Mouse (Mus musculus) cerebellum, adult 8-10 months (tissue): ENCODE data around the gene Daam1.

Experiments
- DNase-seq: peaks from one replicate; pipeline ENCODE4 v3.0.0; 2022

The Daam1 gene

DNA sequence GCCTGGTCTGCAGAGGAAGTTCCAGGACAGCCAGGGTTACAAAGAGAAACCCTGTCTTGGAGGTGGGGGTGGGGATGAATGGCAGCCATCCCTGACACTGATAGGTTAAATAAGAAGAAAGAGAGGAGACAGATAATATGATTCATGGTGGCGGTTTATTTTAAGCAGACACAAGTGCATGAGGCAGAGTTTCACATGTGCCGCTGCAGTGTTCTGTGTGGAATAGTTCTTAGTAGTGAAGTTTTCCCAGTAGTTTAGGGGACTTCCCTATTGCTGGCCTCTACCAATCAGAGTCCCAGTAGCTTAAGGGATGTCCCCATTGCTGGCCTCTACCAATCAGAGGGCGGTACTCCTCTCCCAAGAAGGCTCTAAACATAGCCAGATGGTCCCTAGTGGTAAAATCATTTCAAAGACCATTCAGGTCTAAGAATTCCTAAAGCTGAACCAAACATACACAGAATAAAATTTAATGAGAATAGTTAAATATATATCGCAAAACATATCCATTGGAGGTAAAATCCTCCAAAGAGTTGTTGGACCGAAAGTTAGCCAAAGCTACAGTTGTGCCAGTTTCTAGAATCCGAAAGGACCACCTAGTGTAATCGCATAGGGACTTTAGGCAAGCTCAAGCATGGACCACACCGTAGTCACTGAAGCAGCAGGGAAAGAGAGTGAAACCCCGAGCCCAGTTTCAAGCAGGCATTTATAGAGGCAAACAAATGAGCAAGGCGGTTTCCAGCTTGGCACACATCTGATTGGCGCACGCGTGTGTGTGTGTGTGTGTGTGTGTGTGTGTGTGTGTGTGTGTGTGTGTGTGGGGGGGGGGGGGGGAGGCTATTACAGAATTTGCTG lies 178.4 kb downstream of the Daam1 start:
- no peak for DNase-seq

GRCm38 (mm10) chr12:72011404-72011803 lies 180.5 kb downstream of the Daam1 start:
- DNase-seq, result no peak

- DNase-seq, result no peak
Observed at GRCm38 (mm10) chr12:72012126-72012525, 181.2 kb downstream of the Daam1 start.

DNA sequence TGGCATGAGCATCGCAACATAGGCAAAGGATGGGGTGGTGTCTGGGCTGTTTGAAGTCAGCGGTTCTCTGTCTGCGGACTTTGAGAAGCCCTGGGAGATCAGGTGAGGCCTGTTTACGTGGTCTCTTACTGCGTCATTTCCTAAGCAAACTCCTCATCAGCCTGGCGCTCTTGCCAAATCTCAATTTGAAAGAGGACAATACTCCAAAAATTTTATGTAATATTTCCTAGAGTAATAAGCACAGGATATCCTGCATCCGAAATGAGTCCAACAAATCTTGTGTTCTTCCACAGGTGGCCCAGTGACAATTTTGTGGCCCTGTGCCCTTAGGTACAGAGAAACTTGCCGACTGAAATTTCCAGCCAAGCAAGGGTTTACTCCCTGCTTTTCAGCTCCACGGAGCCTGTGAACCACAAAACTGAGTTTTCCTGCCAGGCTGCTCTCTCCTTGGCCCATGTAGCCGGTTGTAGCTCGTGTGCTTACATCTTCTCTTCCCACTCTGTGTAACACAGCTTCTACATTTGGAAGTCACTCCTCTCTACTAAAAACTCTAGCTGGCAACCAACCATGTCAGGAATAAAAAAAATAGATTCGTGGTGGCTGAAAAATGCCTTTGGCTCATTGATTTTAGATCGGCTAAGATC lies 183.0 kb downstream of the Daam1 start:
- DNase-seq, result no peak

- no peak for DNase-seq
Observed at GRCm38 (mm10) chr12:72014355-72014776, 183.5 kb downstream of the Daam1 start.

- no peak for DNase-seq
Observed at GRCm38 (mm10) chr12:72015296-72015695, 184.4 kb downstream of the Daam1 start.

GRCm38 (mm10) chr12:72020285-72020684 lies 189.4 kb downstream of the Daam1 start:
- no peak for DNase-seq

GRCm38 (mm10) chr12:72021543-72021942 lies 190.7 kb downstream of the Daam1 start:
- DNase-seq, result no peak

GRCm38 (mm10) chr12:72022790-72023189 lies 191.9 kb downstream of the Daam1 start:
- no peak for DNase-seq

GRCm38 (mm10) chr12:72023572-72023971 lies 192.7 kb downstream of the Daam1 start:
- no peak for DNase-seq

DNA sequence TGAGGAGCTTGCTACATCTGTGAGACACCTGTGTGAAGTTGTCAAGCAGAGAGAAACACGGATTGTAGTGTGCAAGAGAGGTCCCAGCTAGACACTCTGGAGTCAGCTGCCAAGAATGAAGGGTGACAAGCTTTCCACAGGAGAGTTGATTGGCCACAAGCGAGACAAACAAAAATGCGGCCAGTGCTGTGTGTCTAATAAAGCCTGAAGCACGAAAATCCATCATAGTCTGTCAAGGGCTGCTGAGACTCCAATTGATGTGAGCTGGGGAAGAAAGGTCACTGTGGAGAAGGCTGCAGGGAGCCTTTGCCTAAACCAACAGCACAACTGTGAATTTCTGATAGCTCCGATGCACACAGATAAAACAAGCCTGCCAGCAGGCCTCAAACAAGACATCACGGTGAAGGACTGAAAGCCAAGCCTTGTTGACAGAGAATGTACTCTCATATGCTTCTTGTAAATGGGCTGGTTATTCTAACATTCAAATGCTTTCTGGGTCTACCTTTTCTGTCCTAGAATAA lies 194.5 kb downstream of the Daam1 start:
- no peak for DNase-seq

GRCm38 (mm10) chr12:72031171-72031570 lies 200.3 kb downstream of the Daam1 start:
- DNase-seq, result no peak

- DNase-seq, result no peak
Observed at GRCm38 (mm10) chr12:72031794-72032193, 200.9 kb downstream of the Daam1 start.

- no peak for DNase-seq
Observed at GRCm38 (mm10) chr12:72036097-72036661, 205.3 kb downstream of the Daam1 start.

DNA sequence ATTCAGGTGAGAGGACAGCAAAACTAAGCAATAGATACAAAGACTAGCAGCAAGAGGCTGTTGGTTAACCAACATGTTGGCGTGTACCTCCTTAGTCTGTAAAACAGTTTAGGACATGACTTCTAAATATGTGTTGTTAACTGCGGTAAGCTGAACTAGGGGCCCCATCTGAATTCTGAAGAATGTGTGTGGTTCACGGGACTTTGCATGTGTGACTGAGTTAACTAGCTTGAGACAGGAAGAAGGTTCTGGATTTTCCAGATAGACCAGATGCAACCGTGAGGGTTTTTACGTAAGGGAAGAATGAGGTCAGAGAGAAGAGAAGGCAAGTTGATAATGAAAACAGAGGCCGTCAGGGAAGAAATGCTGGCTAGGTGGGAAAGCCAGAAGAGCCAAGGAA lies 206.2 kb downstream of the Daam1 start:
- DNase-seq, result no peak

DNA sequence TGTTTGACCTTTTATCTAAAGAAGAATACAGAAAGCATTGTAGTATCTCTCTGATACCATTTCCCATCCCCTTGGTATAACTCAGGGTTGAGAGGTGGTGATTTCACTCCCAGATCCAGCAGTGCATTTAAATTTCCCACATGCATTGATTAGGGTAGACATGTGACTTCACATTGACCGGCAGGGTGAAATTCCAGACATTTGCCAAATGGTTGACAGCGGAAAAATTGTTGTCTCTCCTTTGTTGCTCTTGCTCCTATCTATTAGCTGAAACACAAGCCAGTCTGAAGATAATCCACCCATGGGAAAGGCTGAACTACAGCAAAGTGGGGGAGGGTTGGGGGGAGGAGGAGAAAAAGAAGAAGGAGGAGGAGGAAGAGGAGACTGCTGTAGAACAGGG lies 208.0 kb downstream of the Daam1 start:
- DNase-seq, result no peak

- no peak for DNase-seq
Observed at GRCm38 (mm10) chr12:72039501-72039900, 208.6 kb downstream of the Daam1 start.

- DNase-seq, result no peak
Observed at GRCm38 (mm10) chr12:72041238-72041637, 210.4 kb downstream of the Daam1 start.
